Comparison of ENCODE assay signal across 8 mouse cellular contexts in genomic region chr16:17124119-17124870, GRCm38 (mm10). TPM values are rescaled to one million over a fixed set of nuclear protein-coding genes. Genes with fewer than 3 reads are reported as not detected.
DNase-seq lines count a peak whose midpoint lies in the region; ATAC-seq and TF ChIP-seq lines count a peak whose summit lies in the region.

No protein-coding gene starts in this region.

- no peak for DNase-seq in spleen, adult 2 months (ENCODE audit: low read depth in 1 of 2, low spot score in 2 of 2)
- no peak for DNase-seq in spleen, postnatal 10 days (ENCODE audit: low spot score in 2 of 2)
- peak; percentile 64 for DNase-seq in liver, embryonic 11.5 days (ENCODE audit: low spot score)
- DNase-seq in frontal cortex, postnatal 36 days (ENCODE audit: low spot score in 2 of 2): no peak
- DNase-seq in cerebellum, postnatal 36 days: no peak
- no peak for DNase-seq in cerebellum, postnatal 10 days

- 23% methylated on average over 22 of the region's 22 CpGs for WGBS in spleen, adult 2 months
- 6% methylated on average over 22 of the region's 22 CpGs for WGBS in liver, embryonic 11.5 days
- WGBS in stomach, embryonic 14.5 days: 3% methylated on average over 22 of the region's 22 CpGs

- no peaks in the 10 kb centered on the region for H3K36me3 ChIP-seq in spleen, adult 2 months (ENCODE audit: control insufficient read depth, insufficient read depth, low read length)
- H3K36me3 ChIP-seq in liver, embryonic 11.5 days (ENCODE audit: control insufficient read depth, insufficient read depth, low read length): peaks cover 20% of the 10 kb centered on the region
- peaks cover 3% of the 10 kb centered on the region for H3K36me3 ChIP-seq in stomach, embryonic 14.5 days (ENCODE audit: control insufficient read depth, insufficient read depth, low read length)

- no peak overlapping the region for H3K27ac ChIP-seq in spleen, adult 2 months (ENCODE audit: insufficient read depth, low read length)
- H3K27ac ChIP-seq in liver, embryonic 11.5 days (ENCODE audit: low read depth, low read length): peak overlapping the region; percentile 65
- peak overlapping the region; percentile 34; the same call in 1 of the 2 replicates for H3K27ac ChIP-seq in stomach, embryonic 14.5 days (ENCODE audit: low read length)

- H3K9ac ChIP-seq in liver, embryonic 11.5 days (ENCODE audit: low read depth, low read length): peak overlapping the region; percentile 80
- H3K9ac ChIP-seq in stomach, embryonic 14.5 days (replicated peaks; ENCODE audit: low read depth, low read length): peak overlapping the region; percentile 57

- H3K4me3 ChIP-seq in spleen, adult 2 months (ENCODE audit: extremely low read depth, insufficient read depth, insufficient read length): peak overlapping the region; percentile 64
- peak overlapping the region; percentile 69 for H3K4me3 ChIP-seq in liver, embryonic 11.5 days (ENCODE audit: low read depth, low read length)
- H3K4me3 ChIP-seq in stomach, embryonic 14.5 days (ENCODE audit: low read depth, low read length): peak overlapping the region; percentile 57

- TF ChIP-seq CTCF in spleen, adult 2 months (IDR thresholded peaks at IDR 0.05; ENCODE audit: extremely low read depth, insufficient read depth, insufficient read length, insufficient replicate concordance): no peak

- peak overlapping the region; percentile 86 for H3K4me2 ChIP-seq in liver, embryonic 11.5 days
- peak overlapping the region; percentile 63 for H3K4me2 ChIP-seq in stomach, embryonic 14.5 days (replicated peaks; ENCODE audit: low read depth, low read length)

- H3K9me3 ChIP-seq in liver, embryonic 11.5 days (ENCODE audit: control insufficient read depth, low read length): no peaks in the 10 kb centered on the region
- no peaks in the 10 kb centered on the region for H3K9me3 ChIP-seq in stomach, embryonic 14.5 days (ENCODE audit: control insufficient read depth, low read depth, low read length)

- ATAC-seq in erythroid progenitor cell, adult 5-6 weeks (replicated peaks; ENCODE audit: low FRiP score, poor library complexity, severe bottlenecking): peak; percentile 17
- peak; percentile 28 for ATAC-seq in liver, embryonic 11.5 days (replicated peaks; ENCODE audit: low FRiP score)
- ATAC-seq in stomach, embryonic 14.5 days (ENCODE audit: insufficient number of reproducible peaks, insufficient read depth, low FRiP score, low read depth): peak; percentile 29; the same call in 1 of the 2 replicates

- H3K4me1 ChIP-seq in spleen, adult 2 months (ENCODE audit: control insufficient read depth, insufficient read depth, insufficient read length): no peaks in the 10 kb centered on the region; the same call in 1 of the 2 replicates
- peaks cover 13% of the 10 kb centered on the region for H3K4me1 ChIP-seq in liver, embryonic 11.5 days (replicated peaks; ENCODE audit: control insufficient read depth, insufficient read depth, low read length)
- H3K4me1 ChIP-seq in stomach, embryonic 14.5 days (ENCODE audit: control insufficient read depth, insufficient read depth, low read length): peaks cover 13% of the 10 kb centered on the region; the same call in 1 of the 2 replicates

- TF ChIP-seq POLR2A in spleen, adult 2 months (IDR thresholded peaks at IDR 0.05; ENCODE audit: low read depth, low read length): no peak

- H3K27me3 ChIP-seq in spleen, adult 2 months (ENCODE audit: control insufficient read depth, insufficient read depth, low read length): no peaks in the 10 kb centered on the region
- H3K27me3 ChIP-seq in liver, embryonic 11.5 days (replicated peaks; ENCODE audit: control insufficient read depth, insufficient read depth, low read length): no peaks in the 10 kb centered on the region
- H3K27me3 ChIP-seq in stomach, embryonic 14.5 days (ENCODE audit: control insufficient read depth, insufficient read depth, low read length): no peaks in the 10 kb centered on the region

RNA-seq across cellular contexts. Expression of gene 2610318N02Rik, which starts 0.7 kb away (rescaled TPM):
- polyA plus RNA-seq in spleen, adult 2 months (2012; rRNA removed): 6.2 and 7.1 TPM in 2 replicates
- total RNA-seq in erythroid progenitor cell, adult 5-6 weeks (2015; ENCODE audit: low replicate concordance): 5.9 TPM in 1 of 2 replicates, not detected in the other
- total RNA-seq in erythroid progenitor cell, adult 5-6 weeks (2017; ENCODE audit: low replicate concordance): 2.7 and 2.9 TPM in 2 replicates
- polyA plus RNA-seq in liver, embryonic 11.5 days (2014; fragmentation: Nextera tagmentation; extraction: Ambion mirVana): 52.6 and 56.8 TPM in 2 replicates
- polyA plus RNA-seq in stomach, embryonic 14.5 days (2014; fragmentation: Nextera tagmentation; extraction: Ambion mirVana): 25.5 and 35.5 TPM in 2 replicates

RNA-seq across cellular contexts. Expression of gene Sdf2l1, which starts 7.9 kb away (rescaled TPM):
- polyA plus RNA-seq in spleen, adult 2 months (2012; rRNA removed): 71.8 and 79.3 TPM in 2 replicates
- 18.4 and 25.6 TPM in 2 replicates for total RNA-seq in erythroid progenitor cell, adult 5-6 weeks (2015; ENCODE audit: low replicate concordance)
- total RNA-seq in erythroid progenitor cell, adult 5-6 weeks (2017; ENCODE audit: low replicate concordance): 7.2 and 15.7 TPM in 2 replicates
- 96.3 and 108 TPM in 2 replicates for polyA plus RNA-seq in liver, embryonic 11.5 days (2014; fragmentation: Nextera tagmentation; extraction: Ambion mirVana)
- polyA plus RNA-seq in stomach, embryonic 14.5 days (2014; fragmentation: Nextera tagmentation; extraction: Ambion mirVana): 39.2 and 45.3 TPM in 2 replicates

RNA-seq across cellular contexts. Expression of gene Ppil2, which starts 13.2 kb away (rescaled TPM):
- 79.8 and 84.6 TPM in 2 replicates for polyA plus RNA-seq in spleen, adult 2 months (2012; rRNA removed)
- total RNA-seq in erythroid progenitor cell, adult 5-6 weeks (2015; ENCODE audit: low replicate concordance): 41.9 and 43.2 TPM in 2 replicates
- total RNA-seq in erythroid progenitor cell, adult 5-6 weeks (2017; ENCODE audit: low replicate concordance): 37.7 and 65.6 TPM in 2 replicates
- polyA plus RNA-seq in liver, embryonic 11.5 days (2014; fragmentation: Nextera tagmentation; extraction: Ambion mirVana): 111 TPM in 2 replicates
- polyA plus RNA-seq in stomach, embryonic 14.5 days (2014; fragmentation: Nextera tagmentation; extraction: Ambion mirVana): 134 and 136 TPM in 2 replicates

RNA-seq across cellular contexts. Expression of gene Ydjc, which starts 20.1 kb away (rescaled TPM):
- polyA plus RNA-seq in spleen, adult 2 months (2012; rRNA removed): 13.1 and 19.9 TPM in 2 replicates
- not detected in 2 replicates for total RNA-seq in erythroid progenitor cell, adult 5-6 weeks (2015; ENCODE audit: low replicate concordance)
- total RNA-seq in erythroid progenitor cell, adult 5-6 weeks (2017; ENCODE audit: low replicate concordance): 0.13 TPM in 1 of 2 replicates, not detected in the other
- 33.5 and 34.2 TPM in 2 replicates for polyA plus RNA-seq in liver, embryonic 11.5 days (2014; fragmentation: Nextera tagmentation; extraction: Ambion mirVana)
- 9.1 and 12.6 TPM in 2 replicates for polyA plus RNA-seq in stomach, embryonic 14.5 days (2014; fragmentation: Nextera tagmentation; extraction: Ambion mirVana)

RNA-seq across cellular contexts. Expression of gene Ccdc116, which starts 22.7 kb away (rescaled TPM):
- 1.5 and 2.1 TPM in 2 replicates for polyA plus RNA-seq in spleen, adult 2 months (2012; rRNA removed)
- not detected in 2 replicates for total RNA-seq in erythroid progenitor cell, adult 5-6 weeks (2015; ENCODE audit: low replicate concordance)
- 0.83 and 0.90 TPM in 2 replicates for total RNA-seq in erythroid progenitor cell, adult 5-6 weeks (2017; ENCODE audit: low replicate concordance)
- 1.7 and 2.4 TPM in 2 replicates for polyA plus RNA-seq in liver, embryonic 11.5 days (2014; fragmentation: Nextera tagmentation; extraction: Ambion mirVana)
- polyA plus RNA-seq in stomach, embryonic 14.5 days (2014; fragmentation: Nextera tagmentation; extraction: Ambion mirVana): 1.0 and 1.1 TPM in 2 replicates
